Mouse (Mus musculus) cerebellum, adult 11 months (tissue): ENCODE measurements around the gene Tmem150c.

ENCODE experiments used
- DNase-seq: peaks from one replicate; pipeline ENCODE4 v3.0.0; 2022

Tmem150c gene

GRCm38 (mm10) chr5:100166591-100167491, 7.2 kb upstream of the Tmem150c start:
- DNase-seq, result peak; percentile 35

- no peak for DNase-seq
Measured at GRCm38 (mm10) chr5:100163368-100163767, 3.8 kb upstream of the Tmem150c start.

- no peak for DNase-seq
Measured at GRCm38 (mm10) chr5:100162857-100163256, 3.2 kb upstream of the Tmem150c start.

GRCm38 (mm10) chr5:100162053-100162452, 2.4 kb upstream of the Tmem150c start:
- DNase-seq, result no peak

- DNase-seq, result peak; percentile 65
Measured at GRCm38 (mm10) chr5:100158791-100159637, 594 bp downstream of the Tmem150c start.

- peak; percentile 70 for DNase-seq
Measured at GRCm38 (mm10) chr5:100158301-100158700, 1.3 kb downstream of the Tmem150c start.

- DNase-seq, result no peak
Measured at GRCm38 (mm10) chr5:100155646-100156045, 4.0 kb downstream of the Tmem150c start.

GRCm38 (mm10) chr5:100149967-100150366, 9.6 kb downstream of the Tmem150c start:
- DNase-seq, result no peak

GRCm38 (mm10) chr5:100144836-100145235, 14.8 kb downstream of the Tmem150c start:
- DNase-seq, result no peak

- DNase-seq, result no peak
Measured at GRCm38 (mm10) chr5:100127283-100127682, 32.3 kb downstream of the Tmem150c start.

- DNase-seq, result no peak
Measured at GRCm38 (mm10) chr5:100125409-100126123, 34.0 kb downstream of the Tmem150c start.

- no peak for DNase-seq
Measured at GRCm38 (mm10) chr5:100124530-100124929, 35.1 kb downstream of the Tmem150c start.

GRCm38 (mm10) chr5:100123283-100123682, 36.3 kb downstream of the Tmem150c start:
- no peak for DNase-seq

- no peak for DNase-seq
Measured at GRCm38 (mm10) chr5:100121170-100121569, 38.4 kb downstream of the Tmem150c start.

- DNase-seq, result no peak
Measured at GRCm38 (mm10) chr5:100120711-100121141, 38.9 kb downstream of the Tmem150c start.

GRCm38 (mm10) chr5:100119331-100119730, 40.3 kb downstream of the Tmem150c start:
- DNase-seq, result no peak

- DNase-seq, result no peak
Measured at GRCm38 (mm10) chr5:100113403-100113802, 46.2 kb downstream of the Tmem150c start.

- DNase-seq, result no peak
Measured at GRCm38 (mm10) chr5:100110581-100110980, 49.0 kb downstream of the Tmem150c start.

- no peak for DNase-seq
Measured at GRCm38 (mm10) chr5:100109543-100110282, 49.9 kb downstream of the Tmem150c start.

- peak; percentile 75 for DNase-seq
Measured at GRCm38 (mm10) chr5:100108866-100109265, 50.7 kb downstream of the Tmem150c start.

- DNase-seq, result no peak
Measured at GRCm38 (mm10) chr5:100102395-100102794, 57.2 kb downstream of the Tmem150c start.

- DNase-seq, result no peak
Measured at GRCm38 (mm10) chr5:100097967-100098366, 61.6 kb downstream of the Tmem150c start.
